Mouse (Mus musculus) B cell, adult 62 days (primary cell): ENCODE results near the gene Psg23. TPM values are rescaled to one million over a fixed set of nuclear protein-coding genes. Genes with fewer than 3 reads are reported as not detected.

Experiments used
- total RNA-seq: library from RNA; stranded (reverse); gene quantifications from 4 replicates; pipeline ENCODE4 v1.2.4, GENCODE M21; 2023

The Psg23 gene
- total RNA-seq = not detected in 4 replicates

DNA sequence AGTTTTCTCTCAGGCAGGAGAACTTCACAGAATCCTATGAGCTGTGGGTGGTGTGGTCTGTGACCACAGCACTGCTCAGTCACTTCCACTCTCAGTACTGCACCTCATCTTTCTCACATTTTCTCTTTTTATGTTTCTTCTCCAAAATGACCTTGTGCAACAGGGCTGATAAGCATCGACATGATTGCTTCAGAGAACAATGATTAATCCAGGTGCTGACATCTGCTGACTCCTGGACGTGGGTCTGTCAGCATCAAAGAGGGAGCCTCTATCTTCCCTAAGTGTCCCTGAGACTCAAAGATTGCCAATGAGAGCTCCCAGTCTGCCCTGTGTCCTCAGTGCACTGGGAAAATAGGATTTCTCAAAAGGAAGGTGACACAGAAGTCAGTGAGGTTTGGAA lies at the start of gene Psg23:
Gene Psg23 (minus strand): TSS at position 101 of the 400 bp plus-strand sequence.

GRCm38 (mm10) chr7:18656625-18657024 lies 40.3 kb upstream of the Psg23 start, which contains the start of gene Psg21:
Gene Psg21 (minus strand): TSS chr7:18656725.

GRCm38 (mm10) chr7:18567205-18567604 lies 49.1 kb downstream of the Psg23 start, which contains the start of gene Psg27:
Gene Psg27 (minus strand): TSS chr7:18567305.

Other genes with a start within 250 kb of the Psg23 start
- not detected in 4 replicates for gene Psg28, start 184.5 kb downstream of the Psg23 start, total RNA-seq
- gene Psg26, start 132.3 kb downstream of the Psg23 start, total RNA-seq = not detected in 4 replicates
- gene Psg25, start 84.2 kb downstream of the Psg23 start, total RNA-seq = not detected in 4 replicates
- gene Psg27, start 49.2 kb downstream of the Psg23 start, total RNA-seq = not detected in 4 replicates
- gene Psg21, start 40.2 kb upstream of the Psg23 start, total RNA-seq = not detected in 4 replicates
- gene Psg20, start 69.7 kb upstream of the Psg23 start, total RNA-seq = not detected in 4 replicates
- gene Psg22, start 101.6 kb upstream of the Psg23 start, total RNA-seq = not detected in 4 replicates
- gene Psg19, start 182.0 kb upstream of the Psg23 start, total RNA-seq = not detected in 4 replicates
- not detected in 4 replicates for gene Psg17, start 205.1 kb upstream of the Psg23 start, total RNA-seq
- gene Mill2, start 223.5 kb upstream of the Psg23 start, total RNA-seq = not detected in 4 replicates